Mouse (Mus musculus) mesoderm, embryonic 11.5 days (tissue): ENCODE data around the gene Parp4.
A peak's percentile ranks its signal among the peaks of the same experiment; 100 is the strongest.

Source experiments
- DNase-seq: peaks from one replicate; pipeline ENCODE4 v3.0.0-alpha.2; 2012; ENCODE audit warnings: low read depth, low spot score

Gene Parp4

GRCm38 (mm10) chr14:56613212-56613611, 37.8 kb downstream of the Parp4 start:
- no peak for DNase-seq

DNA sequence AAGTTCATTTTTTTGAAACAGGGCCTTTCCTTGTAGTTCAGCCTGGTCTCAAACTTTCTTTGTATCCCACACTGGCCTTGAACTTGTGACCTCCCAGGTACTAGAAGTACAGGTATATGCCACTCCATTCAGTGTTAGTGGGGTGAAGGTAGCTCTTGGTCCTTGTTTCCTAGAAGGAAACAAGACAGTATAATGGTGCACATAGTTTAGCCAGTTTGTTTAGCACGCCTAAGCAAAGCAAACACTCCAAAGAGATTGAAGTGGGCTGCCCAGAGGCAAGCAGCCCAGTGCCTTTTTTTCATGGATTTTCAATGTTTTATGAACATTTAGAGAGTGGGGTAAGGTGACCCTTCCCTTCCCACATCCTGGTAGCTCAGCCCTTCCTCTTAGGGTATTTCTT, 42.1 kb downstream of the Parp4 start:
- no peak for DNase-seq

- DNase-seq, result no peak
Measured at GRCm38 (mm10) chr14:56620425-56620824, 45.0 kb downstream of the Parp4 start.

DNA sequence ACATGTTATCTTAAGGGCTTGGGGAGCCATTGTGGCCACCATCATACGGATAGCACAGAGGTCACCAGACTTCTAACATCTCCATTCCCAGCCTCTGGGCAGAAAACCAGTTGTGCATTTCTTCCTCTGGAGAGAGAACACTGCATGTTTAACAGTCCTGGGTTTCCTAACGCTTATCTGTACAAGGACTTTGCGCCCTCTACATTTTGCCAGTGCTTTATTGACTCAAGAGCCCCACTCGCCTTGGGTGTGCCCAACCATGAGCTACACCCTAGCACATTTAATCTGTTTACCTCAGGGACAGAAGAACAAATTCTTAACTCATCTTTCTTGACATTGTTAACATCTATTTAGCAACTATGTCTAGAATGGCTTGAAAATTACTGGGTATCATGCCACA, 50.8 kb downstream of the Parp4 start:
- DNase-seq, result no peak

- no peak for DNase-seq
Measured at GRCm38 (mm10) chr14:56628336-56628735, 52.9 kb downstream of the Parp4 start.

GRCm38 (mm10) chr14:56631109-56631508, 55.7 kb downstream of the Parp4 start:
- DNase-seq, result no peak

DNA sequence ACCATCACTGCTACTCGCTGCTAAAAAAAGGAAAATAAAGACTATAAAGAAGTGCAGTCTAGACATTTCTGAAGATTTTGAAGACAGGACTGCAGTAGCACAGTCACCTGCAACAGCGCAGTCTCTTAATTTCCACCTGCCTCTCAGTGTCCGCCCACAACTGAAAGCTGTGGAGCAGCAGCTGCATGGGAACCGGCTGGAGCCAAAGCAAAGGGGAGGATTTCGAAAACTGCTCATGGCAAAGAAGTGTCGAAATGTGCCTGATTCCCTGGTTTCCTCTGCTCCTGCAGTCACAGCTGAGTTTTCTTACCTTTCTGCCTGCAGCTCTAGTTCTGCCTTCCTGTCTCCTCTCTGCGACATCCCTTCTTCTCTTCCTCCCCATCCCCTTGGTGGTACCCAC, 71.8 kb downstream of the Parp4 start:
- DNase-seq, result no peak

GRCm38 (mm10) chr14:56649448-56649847, 74.0 kb downstream of the Parp4 start:
- no peak for DNase-seq

GRCm38 (mm10) chr14:56665651-56666050, 90.2 kb downstream of the Parp4 start:
- no peak for DNase-seq

DNA sequence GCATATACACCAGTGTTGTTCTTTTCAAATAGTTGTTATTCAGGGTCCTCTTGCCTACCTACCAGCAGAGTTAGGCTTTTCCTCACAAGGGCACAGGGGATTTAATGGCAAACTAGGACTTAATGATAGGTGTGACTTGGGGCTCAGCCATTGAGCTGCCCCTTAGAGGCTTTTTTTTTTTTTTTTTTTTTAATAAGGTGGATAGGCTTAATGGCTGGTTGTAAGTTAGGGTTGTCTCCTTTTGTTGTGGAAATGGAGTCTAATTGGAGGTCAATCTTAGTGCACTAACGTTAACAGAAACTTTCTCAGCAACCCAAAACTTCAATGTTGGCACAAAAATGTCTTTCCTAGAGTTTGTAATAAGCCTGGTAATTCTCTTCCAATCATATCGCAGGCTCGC, 91.5 kb downstream of the Parp4 start:
- no peak for DNase-seq

DNA sequence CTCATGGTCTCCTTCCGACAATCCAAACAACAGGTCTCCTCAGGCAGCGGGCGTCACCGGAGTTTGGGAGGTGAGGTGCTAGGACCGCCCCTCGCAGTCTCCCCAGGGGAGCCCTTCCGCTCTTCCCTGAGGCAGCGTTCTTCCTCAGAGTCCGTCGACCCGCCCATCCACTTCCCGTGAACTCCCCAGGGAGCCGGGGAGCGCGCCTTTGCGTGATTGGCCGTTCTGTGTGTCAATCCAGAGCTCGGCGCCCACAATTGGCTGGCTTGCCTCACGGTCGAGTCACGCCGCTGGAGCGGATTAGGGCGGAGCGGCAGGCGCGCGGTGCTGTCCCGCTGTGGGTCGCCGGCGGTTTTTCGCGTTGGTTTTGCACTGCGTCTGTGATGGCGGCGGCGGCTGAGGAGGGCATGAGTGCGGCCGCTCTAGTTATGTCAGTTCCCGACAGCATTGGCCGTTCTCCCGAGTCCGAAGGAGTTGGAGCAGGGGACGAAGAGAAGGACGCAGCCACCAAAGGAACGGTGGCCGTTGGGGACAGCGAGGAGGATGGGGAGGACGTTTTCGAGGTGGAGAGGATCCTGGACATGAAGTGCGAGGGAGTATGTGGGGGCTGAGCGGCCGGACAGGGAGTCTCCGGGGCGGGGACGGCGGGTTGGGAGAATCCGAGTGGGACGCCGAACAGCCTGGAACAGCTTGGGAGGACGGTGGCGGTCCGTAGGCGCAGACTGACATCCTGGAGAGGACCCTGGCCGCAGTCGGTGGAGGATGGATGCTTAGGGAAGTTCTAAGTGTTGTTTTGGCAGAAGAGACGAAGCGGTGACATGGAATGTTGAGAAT, 92.8 kb downstream of the Parp4 start, which contains the start of gene Mphosph8:
Gene Mphosph8 (plus strand): TSS at position 280 of the 834 bp plus-strand sequence.
- DNase-seq, result peak; percentile 100

- DNase-seq, result no peak
Measured at GRCm38 (mm10) chr14:56669046-56669620, 93.7 kb downstream of the Parp4 start.

DNA sequence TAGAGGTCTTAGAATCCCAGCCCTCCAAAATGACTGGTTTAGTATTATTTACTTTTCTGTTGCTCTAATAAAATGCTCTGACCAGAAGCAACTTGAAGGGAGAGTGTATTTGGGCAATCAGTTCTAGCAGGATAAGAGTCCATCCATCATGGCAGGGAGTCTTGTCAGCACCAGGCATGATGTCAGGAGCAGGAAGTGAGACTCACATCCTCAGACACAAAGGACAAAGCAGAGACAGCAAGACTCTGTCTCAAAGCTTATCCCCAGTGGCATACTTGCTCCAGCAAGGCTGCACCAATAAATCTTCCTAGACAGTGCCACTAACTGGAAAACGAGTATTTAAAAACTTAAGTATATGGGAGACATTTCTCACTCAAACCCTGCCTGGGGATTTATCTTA, 110.0 kb downstream of the Parp4 start:
- DNase-seq, result peak; percentile 56

- no peak for DNase-seq
Measured at GRCm38 (mm10) chr14:56689116-56689515, 113.7 kb downstream of the Parp4 start.

- no peak for DNase-seq
Measured at GRCm38 (mm10) chr14:56689766-56690165, 114.3 kb downstream of the Parp4 start.

DNA sequence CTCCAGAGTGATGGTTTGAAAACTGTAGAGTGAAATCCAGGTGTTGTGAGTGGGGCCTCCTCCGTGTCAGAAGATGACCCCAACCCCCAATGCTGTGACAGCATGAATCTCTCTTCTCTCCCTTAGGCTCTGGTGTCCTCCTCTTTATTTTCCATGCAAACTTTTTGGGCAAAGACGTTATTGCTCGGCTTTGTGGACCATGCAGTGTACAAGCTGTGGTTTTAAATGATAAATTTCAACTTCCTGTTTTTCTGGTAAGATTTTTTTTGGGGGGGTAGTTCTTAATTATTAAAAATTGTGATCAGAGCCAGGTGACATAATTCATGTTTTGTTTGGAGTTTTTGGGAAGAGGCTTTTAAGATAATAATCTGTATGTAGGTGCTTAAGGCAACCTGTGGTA, 120.1 kb downstream of the Parp4 start:
- no peak for DNase-seq

- no peak for DNase-seq
Measured at GRCm38 (mm10) chr14:56697836-56698235, 122.4 kb downstream of the Parp4 start.

DNA sequence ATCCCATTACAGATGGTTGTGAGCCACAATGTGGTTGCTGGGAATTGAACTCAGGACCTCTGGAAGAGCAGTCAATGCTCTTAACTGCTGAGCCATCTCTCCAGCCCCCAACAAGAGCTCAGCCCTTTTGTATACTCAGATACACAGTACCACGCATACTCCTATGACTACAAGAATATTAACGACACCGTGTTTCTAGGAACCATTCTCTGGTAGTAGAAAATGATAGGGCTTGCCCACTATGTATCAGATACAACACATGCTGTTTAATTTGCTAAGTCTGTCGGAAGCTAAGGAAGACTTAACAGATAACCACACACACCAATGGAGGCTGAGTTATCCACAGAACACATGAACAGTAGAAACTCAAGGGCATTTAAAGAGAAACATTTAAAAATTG, 127.2 kb downstream of the Parp4 start:
- no peak for DNase-seq

DNA sequence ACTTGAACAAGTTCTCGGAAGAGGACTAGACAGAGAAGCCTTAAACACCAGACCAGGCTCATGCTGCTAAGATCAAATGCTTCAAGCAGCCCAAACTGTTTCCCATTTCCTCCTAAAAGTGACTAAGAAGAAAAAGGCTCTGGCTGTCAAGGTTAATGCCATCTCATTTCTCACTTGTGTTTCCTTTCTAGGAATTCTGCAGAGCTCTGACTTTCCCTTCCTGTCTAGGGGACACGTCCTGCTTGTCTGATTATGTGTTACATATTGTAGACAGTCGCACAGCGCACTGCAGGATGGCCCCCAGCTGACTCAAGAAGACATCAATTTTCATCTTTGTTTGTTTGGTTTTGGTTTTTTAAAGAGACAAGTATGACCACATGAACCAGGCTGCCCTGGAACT, 130.3 kb downstream of the Parp4 start:
- DNase-seq, result peak; percentile 6
